Mouse (Mus musculus): ENCODE results near the gene Hnrnph3.

DNA sequence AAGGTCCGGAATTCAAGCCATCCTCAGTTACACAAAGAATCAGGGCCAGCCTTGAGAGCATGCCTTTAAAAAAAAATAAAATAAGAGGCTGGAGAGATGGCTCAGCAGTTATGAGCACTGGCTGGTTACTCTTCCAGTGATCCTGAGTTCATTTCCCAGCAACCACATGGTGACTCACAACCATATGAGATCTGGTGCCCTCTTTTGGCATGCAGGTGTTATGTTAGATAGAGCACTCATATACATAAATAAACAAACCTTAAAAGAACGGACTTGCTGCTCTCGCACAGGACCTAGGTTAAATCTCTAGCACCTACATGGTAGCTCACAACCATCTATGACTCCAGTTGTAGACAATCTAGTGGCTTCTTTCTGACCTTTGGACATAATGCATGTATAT lies 15.8 kb downstream of the Hnrnph3 start:
- no peak for TF ChIP-seq CTCF (IDR thresholded peaks at IDR 0.05; ENCODE audit: low read depth, low read length)
- no peak for TF ChIP-seq GATA1 (IDR thresholded peaks at IDR 0.05; ENCODE audit: borderline replicate concordance, low read length)

Measured in G1E (cell line).